Mouse (Mus musculus): ENCODE measurements around the gene Fau. TPM values are rescaled to one million over a fixed set of nuclear protein-coding genes. Genes with fewer than 3 reads are reported as not detected.

Gene Fau
- polyA plus RNA-seq (2021; fragmentation: Nextera tagmentation) = 3,354 and 3,515 TPM in 2 replicates
- long read RNA-seq, experiment 1, transcript Fau-201 (5 exons, 508 nt) = minor isoform, 34 of 235 reads
- long read RNA-seq, experiment 1, transcript Fau-202 (5 exons, 613 nt) = major isoform, 192 of 235 reads
- long read RNA-seq, experiment 1, partial matches to known transcripts = 1 of 235 reads
- long read RNA-seq, experiment 1, other reads (novel, unspliced or antisense) = 5 of 235 reads
- long read RNA-seq, experiment 2, transcript Fau-202 (5 exons, 613 nt) = major isoform, 828 of 1,084 reads
- long read RNA-seq, experiment 2, transcript Fau-201 (5 exons, 508 nt) = minor isoform, 172 of 1,084 reads
- long read RNA-seq, experiment 2, transcript Fau-207 (4 exons, 744 nt) = minor isoform, 25 of 1,084 reads
- long read RNA-seq, experiment 2, partial matches to known transcripts = 25 of 1,084 reads
- long read RNA-seq, experiment 2, other reads (novel, unspliced or antisense) = 27 of 1,084 reads

GRCm38 (mm10) chr19:6057313-6058096, at the start of gene Fau, which contains the start of gene Mrpl49:
Gene Fau, plus strand, starts transcription at chr19:6057844.
Gene Mrpl49, minus strand, starts transcription at chr19:6057785.

GRCm38 (mm10) chr19:6015511-6016315, 41.9 kb upstream of the Fau start, which contains the start of gene Capn1:
Gene Capn1, minus strand, starts transcription at chr19:6015897.

GRCm38 (mm10) chr19:6046294-6047153, 11.1 kb upstream of the Fau start, which contains the start of gene Syvn1:
Gene Syvn1, plus strand, starts transcription at chr19:6046576.

GRCm38 (mm10) chr19:6061021-6061533, 3.4 kb downstream of the Fau start, which contains the start of gene Znhit2:
Gene Znhit2, plus strand, starts transcription at chr19:6061192.

DNA sequence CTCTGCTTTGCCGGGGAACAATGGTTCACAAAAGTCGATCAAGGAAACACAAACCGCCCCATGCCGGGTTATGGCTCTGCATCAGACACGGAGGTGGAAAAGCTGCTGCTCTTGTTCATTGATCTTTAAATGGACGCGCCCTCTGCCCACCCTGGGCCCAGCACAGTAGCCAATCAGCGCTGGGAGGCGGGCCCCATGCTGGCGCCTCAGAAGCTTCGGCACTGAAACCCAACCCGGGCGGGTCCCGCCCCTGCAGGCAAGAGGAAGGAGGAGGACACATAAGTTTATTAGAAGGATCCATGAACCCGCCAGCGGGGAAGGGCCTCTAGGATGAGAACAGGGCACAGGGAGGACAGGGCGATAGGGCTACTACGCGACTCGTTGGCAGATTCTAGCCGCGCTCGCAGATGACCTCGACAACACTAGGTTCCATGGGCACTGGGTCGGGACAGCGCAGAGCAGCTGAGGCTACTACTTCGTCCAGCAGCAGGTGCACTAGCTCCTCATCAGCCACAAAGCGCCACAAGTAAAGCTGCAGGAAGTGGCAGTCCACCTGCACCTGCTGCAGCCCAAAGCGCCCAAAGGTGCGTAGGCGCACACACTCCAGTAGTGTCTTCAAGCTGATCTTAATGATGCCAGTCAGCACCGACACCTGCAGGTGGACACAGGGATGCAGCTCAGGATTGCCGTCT, 10.2 kb downstream of the Fau start, which contains the start of gene Tm7sf2:
Gene Tm7sf2, minus strand, starts transcription at position 650 of the 692 bp plus-strand sequence.

DNA sequence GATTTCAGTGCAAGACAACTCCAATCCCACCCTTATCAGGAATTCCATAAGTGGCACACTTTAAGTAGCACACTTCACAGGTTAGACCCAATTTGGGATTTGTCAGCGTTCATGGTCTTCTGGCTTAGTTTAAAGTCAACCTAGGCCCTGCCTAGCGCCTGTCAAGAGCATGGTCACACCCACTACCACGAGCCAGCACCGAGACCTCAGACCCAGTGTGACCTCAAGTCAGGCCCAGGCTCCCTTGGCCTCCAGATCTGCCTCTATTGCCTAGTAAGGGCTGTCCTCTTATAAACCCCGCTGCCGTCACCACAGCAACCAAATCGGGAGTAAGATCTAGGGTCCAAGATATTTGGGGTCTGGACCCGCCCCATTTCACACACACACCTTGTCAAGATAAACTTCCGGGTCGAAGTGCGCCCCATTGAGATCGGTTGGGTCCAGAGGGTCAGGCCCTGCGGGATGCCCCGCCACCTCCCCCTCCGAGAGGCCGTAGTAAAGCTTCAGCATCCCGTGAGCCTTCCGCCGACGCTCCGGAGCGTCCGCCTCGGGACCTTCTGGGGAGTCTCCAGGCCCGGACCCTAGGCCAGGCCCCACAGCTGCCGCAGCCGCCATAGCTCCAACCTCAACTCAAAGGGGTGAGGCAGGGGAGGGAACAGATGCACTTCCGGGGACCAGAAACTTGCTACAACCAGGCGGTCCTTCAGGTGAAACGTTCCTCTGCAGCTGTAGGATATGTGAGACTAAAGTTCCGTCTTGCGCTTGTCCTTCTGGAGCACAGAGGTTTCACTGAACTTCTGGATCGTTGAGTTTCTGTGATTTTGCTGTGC, 19.1 kb downstream of the Fau start, which contains the start of gene Vps51:
Gene Vps51, minus strand, starts transcription at position 668 of the 830 bp plus-strand sequence.

DNA sequence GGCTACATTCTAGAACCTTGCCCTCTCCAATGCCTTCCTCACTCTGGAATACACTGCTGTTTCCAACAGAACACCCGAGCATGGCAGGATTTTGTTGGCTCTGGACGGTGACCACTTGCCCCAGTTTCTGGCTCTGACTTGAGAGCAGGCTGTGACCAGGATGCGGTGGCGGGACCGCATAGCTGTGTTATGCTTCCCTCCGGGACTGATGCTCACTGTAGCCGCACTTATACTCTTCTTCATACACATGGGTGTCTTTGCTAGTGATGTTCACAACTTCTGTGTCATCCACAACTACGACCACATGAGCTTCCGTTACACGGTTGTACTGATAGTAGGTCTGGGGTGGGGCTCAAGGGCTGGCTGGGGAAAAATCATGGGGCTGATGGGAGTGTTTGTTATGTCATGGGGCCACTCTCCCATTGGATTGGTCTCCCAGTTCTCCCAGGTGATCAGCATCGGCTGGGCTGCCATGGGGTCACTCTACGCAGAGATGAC, 22.4 kb downstream of the Fau start, which contains the start of gene Tmem262:
Gene Tmem262, plus strand, starts transcription at position 51 of the 498 bp plus-strand sequence.

GRCm38 (mm10) chr19:6082156-6082555, 24.5 kb downstream of the Fau start, which contains the start of gene Gm28374:
Gene Gm28374, minus strand, starts transcription at chr19:6082256.

DNA sequence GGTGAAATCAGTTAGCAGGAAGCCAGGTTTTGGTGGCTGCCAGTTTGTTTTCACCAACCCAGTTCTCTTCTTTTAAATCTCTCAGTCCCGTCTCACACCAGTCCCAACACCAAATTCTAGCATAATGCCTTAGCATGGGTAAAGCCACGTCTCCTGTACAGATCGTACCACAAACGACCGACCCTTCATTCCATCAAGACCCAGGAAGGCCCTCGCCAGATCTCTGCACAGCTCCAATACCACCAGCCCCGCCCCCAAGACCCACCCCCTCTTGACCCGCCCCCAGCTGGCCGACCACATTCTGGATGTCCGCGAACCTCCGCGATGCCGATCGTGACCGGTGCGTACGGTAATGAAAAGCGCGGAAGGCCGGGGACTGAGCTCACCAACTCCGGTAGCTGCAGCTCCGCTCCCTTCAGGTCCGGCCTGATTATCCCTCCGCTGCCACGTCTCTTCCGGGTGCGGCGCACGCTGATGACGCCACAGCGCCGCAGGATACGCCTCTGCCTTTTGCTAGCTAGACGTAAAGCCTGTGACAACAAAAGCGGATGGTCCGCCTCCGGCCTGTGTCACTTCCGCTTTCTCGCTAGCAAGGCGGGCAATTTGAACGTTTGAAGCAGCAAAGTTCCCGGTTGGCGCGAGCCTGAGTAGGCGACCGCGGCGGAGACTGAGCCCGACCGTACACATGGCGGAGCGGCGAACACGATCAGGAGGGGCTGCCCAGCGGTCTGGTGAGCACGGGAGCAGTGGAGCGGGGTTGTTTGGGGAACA, 27.0 kb downstream of the Fau start, which contains the start of the genes Zfpl1 and Cdca5:
Gene Zfpl1, minus strand, starts transcription at position 479 of the 771 bp plus-strand sequence.
Gene Cdca5, plus strand, starts transcription at position 506 of the 771 bp plus-strand sequence.

DNA sequence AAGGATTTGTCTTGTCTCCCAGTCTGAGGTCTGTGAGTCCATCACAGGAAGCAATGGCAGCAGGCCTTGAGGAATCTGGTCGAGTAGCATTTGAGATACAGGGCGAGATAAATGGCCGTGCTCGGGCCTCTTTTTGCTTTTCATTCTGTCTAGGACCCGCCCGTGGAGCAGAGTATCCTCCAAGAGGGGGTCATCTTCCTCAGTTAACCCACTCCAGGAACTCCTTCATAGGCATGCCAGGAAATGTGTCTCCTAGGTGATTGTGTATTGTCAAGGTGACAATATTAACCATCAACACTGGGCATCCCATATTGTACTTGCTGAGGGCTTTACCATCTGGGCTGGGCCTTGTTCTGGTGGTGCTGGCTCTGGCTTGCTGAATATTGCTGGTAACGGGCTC, 36.5 kb downstream of the Fau start, which contains the start of gene AC131692.1:
Gene AC131692.1, plus strand, starts transcription at position 301 of the 400 bp plus-strand sequence.

GRCm38 (mm10) chr19:6105586-6105985, 47.9 kb downstream of the Fau start, which contains the start of gene Naaladl1:
Gene Naaladl1, plus strand, starts transcription at chr19:6105782.

Other genes starting within 250 kb of the Fau start
- gene Frmd8, start 182.6 kb upstream of the Fau start, polyA plus RNA-seq (2021; fragmentation: Nextera tagmentation) = 12.0 and 15.6 TPM in 2 replicates
- 1.4 and 1.8 TPM in 2 replicates for gene Slc25a45, start 180.0 kb upstream of the Fau start, polyA plus RNA-seq (2021; fragmentation: Nextera tagmentation)
- gene Tigd3, start 163.7 kb upstream of the Fau start, polyA plus RNA-seq (2021; fragmentation: Nextera tagmentation) = 1.1 and 1.3 TPM in 2 replicates
- gene Dpf2, start 144.8 kb upstream of the Fau start, polyA plus RNA-seq (2021; fragmentation: Nextera tagmentation) = 31.6 and 39.7 TPM in 2 replicates
- 10.3 and 11.5 TPM in 2 replicates for gene Cdc42ep2, start 133.0 kb upstream of the Fau start, polyA plus RNA-seq (2021; fragmentation: Nextera tagmentation)
- 1.9 and 3.1 TPM in 2 replicates for gene Pola2, start 93.6 kb upstream of the Fau start, polyA plus RNA-seq (2021; fragmentation: Nextera tagmentation)
- not detected in 2 replicates for gene Slc22a20, start 71.7 kb upstream of the Fau start, polyA plus RNA-seq (2021; fragmentation: Nextera tagmentation)
- gene Capn1, start 41.9 kb upstream of the Fau start, polyA plus RNA-seq (2021; fragmentation: Nextera tagmentation) = 1.5 and 7.2 TPM in 2 replicates
- 28.4 and 36.3 TPM in 2 replicates for gene Syvn1, start 11.3 kb upstream of the Fau start, polyA plus RNA-seq (2021; fragmentation: Nextera tagmentation)
- gene Mrpl49, start 59 bp upstream of the Fau start, polyA plus RNA-seq (2021; fragmentation: Nextera tagmentation) = 48.7 and 64.5 TPM in 2 replicates
- gene Znhit2, start 3.3 kb downstream of the Fau start, polyA plus RNA-seq (2021; fragmentation: Nextera tagmentation) = 65.8 and 70.2 TPM in 2 replicates
- 19.1 and 28.0 TPM in 2 replicates for gene Tm7sf2, start 10.5 kb downstream of the Fau start, polyA plus RNA-seq (2021; fragmentation: Nextera tagmentation)
- 66.0 and 72.3 TPM in 2 replicates for gene Vps51, start 19.4 kb downstream of the Fau start, polyA plus RNA-seq (2021; fragmentation: Nextera tagmentation)
- not detected in 2 replicates for gene Tmem262, start 22.2 kb downstream of the Fau start, polyA plus RNA-seq (2021; fragmentation: Nextera tagmentation)
- gene Gm28374, start 24.4 kb downstream of the Fau start, polyA plus RNA-seq (2021; fragmentation: Nextera tagmentation) = 0.30 and 0.31 TPM in 2 replicates
- 55.1 and 67.5 TPM in 2 replicates for gene Zfpl1, start 27.1 kb downstream of the Fau start, polyA plus RNA-seq (2021; fragmentation: Nextera tagmentation)
- 0.08 and 0.12 TPM in 2 replicates for gene Cdca5, start 27.1 kb downstream of the Fau start, polyA plus RNA-seq (2021; fragmentation: Nextera tagmentation)
- not detected in 2 replicates for gene AC131692.1, start 36.6 kb downstream of the Fau start, polyA plus RNA-seq (2021; fragmentation: Nextera tagmentation)
- gene Naaladl1, start 47.9 kb downstream of the Fau start, polyA plus RNA-seq (2021; fragmentation: Nextera tagmentation) = 0.07 and 0.18 TPM in 2 replicates
- gene Sac3d1, start 60.8 kb downstream of the Fau start, polyA plus RNA-seq (2021; fragmentation: Nextera tagmentation) = 48.7 and 63.2 TPM in 2 replicates
- gene Snx15, start 70.5 kb downstream of the Fau start, polyA plus RNA-seq (2021; fragmentation: Nextera tagmentation) = 63.9 and 70.7 TPM in 2 replicates
- gene Batf2, start 83.1 kb downstream of the Fau start, polyA plus RNA-seq (2021; fragmentation: Nextera tagmentation) = 0.19 TPM in 1 of 2 replicates, not detected in the other
- gene Arl2, start 83.7 kb downstream of the Fau start, polyA plus RNA-seq (2021; fragmentation: Nextera tagmentation) = 175 and 184 TPM in 2 replicates
- gene Majin, start 126.5 kb downstream of the Fau start, polyA plus RNA-seq (2021; fragmentation: Nextera tagmentation) = not detected in 2 replicates
- not detected in 2 replicates for gene Gpha2, start 168.5 kb downstream of the Fau start, polyA plus RNA-seq (2021; fragmentation: Nextera tagmentation)
- 32.1 and 73.3 TPM in 2 replicates for gene Ppp2r5b, start 178.0 kb downstream of the Fau start, polyA plus RNA-seq (2021; fragmentation: Nextera tagmentation)
- 6.0 and 7.8 TPM in 2 replicates for gene Atg2a, start 183.8 kb downstream of the Fau start, polyA plus RNA-seq (2021; fragmentation: Nextera tagmentation)
- gene Ehd1, start 218.9 kb downstream of the Fau start, polyA plus RNA-seq (2021; fragmentation: Nextera tagmentation) = 17.3 and 24.9 TPM in 2 replicates
- 0.04 and 0.33 TPM in 2 replicates for gene Cdc42bpg, start 248.6 kb downstream of the Fau start, polyA plus RNA-seq (2021; fragmentation: Nextera tagmentation)